In genomic region chr19:16271002-16271401, GRCm38 (mm10) we compare ENCODE assay signal across 29 mouse cellular contexts.
A peak's percentile ranks its signal among the peaks of the same experiment; 100 is the strongest.
DNase-seq lines count a peak whose midpoint lies in the region; ATAC-seq lines count a peak whose summit lies in the region.
"Had no signal": no experiment of that assay in that cellular context is flagged by ENCODE, and none has a peak within 500 bp of the region (broad histone marks: within the 10 kb centered on the region; RNA-seq: fewer than 3 reads in every experiment).

No protein-coding gene starts in this region.

- no peak overlapping the region for H3K27ac ChIP-seq in embryonic facial prominence, embryonic 14.5 days (replicated peaks; ENCODE audit: low read depth, low read length)
- no peak overlapping the region for H3K27ac ChIP-seq in embryonic facial prominence, embryonic 10.5 days (replicated peaks)
- H3K27ac ChIP-seq: hindbrain, embryonic 13.5 days; layer of hippocampus, adult 2 months; limb, embryonic 10.5 days; limb, embryonic 15.5 days; liver, embryonic 13.5 days; stomach, postnatal 0 days had no signal

- intact Hi-C loops in left cerebral cortex, postnatal 4 days (cut with DNase I): no loop called here
- intact Hi-C loops in left cerebral cortex, postnatal 14 days (cut with DNase I): no loop called here

- H3K4me1 ChIP-seq in embryonic facial prominence, embryonic 14.5 days (ENCODE audit: control insufficient read depth, insufficient read depth, low read length): peaks cover 18% of the 10 kb centered on the region; the same call in 1 of the 2 replicates
- H3K4me1 ChIP-seq in embryonic facial prominence, embryonic 10.5 days: peaks cover 9% of the 10 kb centered on the region; the same call in 1 of the 2 replicates

- no peaks in the 10 kb centered on the region for H3K9me3 ChIP-seq in embryonic facial prominence, embryonic 14.5 days (ENCODE audit: control insufficient read depth, low read length)
- H3K9me3 ChIP-seq in embryonic facial prominence, embryonic 10.5 days: no peaks in the 10 kb centered on the region
- H3K9me3 ChIP-seq: hindbrain, embryonic 13.5 days; limb, embryonic 10.5 days; limb, embryonic 15.5 days; liver, embryonic 13.5 days had no signal

- no peak overlapping the region for H3K4me3 ChIP-seq in embryonic facial prominence, embryonic 14.5 days (ENCODE audit: low read depth, low read length)
- no peak overlapping the region for H3K4me3 ChIP-seq in embryonic facial prominence, embryonic 10.5 days
- H3K4me3 ChIP-seq: hindbrain, embryonic 13.5 days; layer of hippocampus, adult 2 months; limb, embryonic 10.5 days; limb, embryonic 15.5 days; liver, embryonic 13.5 days had no signal

- no peaks in the 10 kb centered on the region for H3K27me3 ChIP-seq in embryonic facial prominence, embryonic 14.5 days (replicated peaks; ENCODE audit: control insufficient read depth, insufficient read depth, low read length)
- no peaks in the 10 kb centered on the region for H3K27me3 ChIP-seq in embryonic facial prominence, embryonic 10.5 days (replicated peaks; ENCODE audit: low read depth, poor library complexity, severe bottlenecking)
- H3K27me3 ChIP-seq: hindbrain, embryonic 13.5 days; limb, embryonic 15.5 days; liver, embryonic 13.5 days had no signal

- H3K9ac ChIP-seq in embryonic facial prominence, embryonic 14.5 days (ENCODE audit: low read depth, low read length): no peak overlapping the region
- H3K9ac ChIP-seq: hindbrain, embryonic 13.5 days; limb, embryonic 15.5 days; liver, embryonic 13.5 days had no signal

- no peak; the same call in 1 of the 2 replicates for ATAC-seq in embryonic facial prominence, embryonic 14.5 days (ENCODE audit: low read depth)
- peak; percentile 21; the same call in 1 of the 2 replicates for ATAC-seq in megakaryocyte progenitor cell, adult 5-6 weeks (replicated peaks; ENCODE audit: poor library complexity)
- ATAC-seq: forebrain, embryonic 16.5 days; inflammation-experienced regulatory T-cells, adult 6 months had no signal

- H3K36me3 ChIP-seq in embryonic facial prominence, embryonic 14.5 days (ENCODE audit: control insufficient read depth, insufficient read depth, low read length): no peaks in the 10 kb centered on the region
- no peaks in the 10 kb centered on the region for H3K36me3 ChIP-seq in embryonic facial prominence, embryonic 10.5 days (replicated peaks)
- H3K36me3 ChIP-seq: hindbrain, embryonic 13.5 days; limb, embryonic 10.5 days; limb, embryonic 15.5 days; liver, embryonic 13.5 days had no signal

- peak; percentile 24 for DNase-seq in embryonic facial prominence, embryonic 14.5 days (ENCODE audit: low spot score)
- DNase-seq in embryonic facial prominence, embryonic 10.5 days (ENCODE audit: low spot score): no peak
- DNase-seq in left cerebral cortex, postnatal 4 days: peak; percentile 12
- no peak for DNase-seq in left cerebral cortex, postnatal 14 days (ENCODE audit: low spot score in 2 of 2)
- DNase-seq in 416B (ENCODE audit: low read depth): peak; percentile 83
- DNase-seq in embryo, embryonic 10.5 days (ENCODE audit: low spot score): no peak
- DNase-seq in frontal cortex, postnatal 10 days (ENCODE audit: low spot score in 2 of 2): no peak
- DNase-seq: adrenal gland, adult 8-10 months; B cell, adult 2 months; cerebellum, adult 8-10 months; heart, postnatal 14 days; kidney, adult 2 months; kidney, postnatal 36 days; liver, embryonic 13.5 days; lung, adult 18-20 months; lung, postnatal 14 days; right cerebral cortex, adult 18-20 months; right cerebral cortex, postnatal 4 days; thymus, adult 18-20 months; thymus, postnatal 25 days had no signal

- no peak overlapping the region for H3K4me2 ChIP-seq in embryonic facial prominence, embryonic 14.5 days (ENCODE audit: low read depth, low read length)
- H3K4me2 ChIP-seq: hindbrain, embryonic 13.5 days; limb, embryonic 15.5 days; liver, embryonic 13.5 days; midbrain, embryonic 11.5 days had no signal

- WGBS in embryonic facial prominence, embryonic 14.5 days: 94% methylated on average over 1 of the region's 1 CpGs
- 86% methylated on average over 1 of the region's 1 CpGs for WGBS in embryonic facial prominence, embryonic 10.5 days

Comparison
In these comparisons a context has a peak if more than half of its experiments do, and no peak if none do; other contexts are left out.
1. DNase-seq: peak in embryonic facial prominence, embryonic 14.5 days (single experiment), left cerebral cortex, postnatal 4 days (single experiment) and 416B (single experiment); none in embryonic facial prominence, embryonic 10.5 days (single experiment), left cerebral cortex, postnatal 14 days (0 of 2), embryo, embryonic 10.5 days (single experiment) and frontal cortex, postnatal 10 days (0 of 2).